8 mouse cellular contexts compared by ENCODE assay signal in genomic region chr11:43495532-43495931, GRCm38 (mm10). TPM values are rescaled to one million over a fixed set of nuclear protein-coding genes. Genes with fewer than 3 reads are reported as not detected.
A peak's percentile ranks its signal among the peaks of the same experiment; 100 is the strongest.
DNase-seq lines count a peak whose midpoint lies in the region; ATAC-seq lines count a peak whose summit lies in the region.

No protein-coding gene starts in this region.

- intact Hi-C loops in gastrocnemius, postnatal 14 days (cut with DNase I; ENCODE audit: low total_unique reads) = loop anchor here (5.0 to 10.0 kb wide), 2 partner anchors 92 to 119 kb away; partner anchors contain the start of gene 4933415A04Rik

- no peak overlapping the region for H3K9ac ChIP-seq in embryonic facial prominence, embryonic 14.5 days (ENCODE audit: low read depth, low read length)
- no peak overlapping the region for H3K9ac ChIP-seq in midbrain, embryonic 14.5 days (replicated peaks; ENCODE audit: low read length)
- H3K9ac ChIP-seq in midbrain, embryonic 13.5 days (replicated peaks) = no peak overlapping the region
- no peak overlapping the region for H3K9ac ChIP-seq in forebrain, embryonic 15.5 days (replicated peaks)

- no peak overlapping the region for H3K4me2 ChIP-seq in embryonic facial prominence, embryonic 14.5 days (ENCODE audit: low read depth, low read length)
- no peak overlapping the region for H3K4me2 ChIP-seq in midbrain, embryonic 14.5 days (ENCODE audit: low read length)
- no peak overlapping the region for H3K4me2 ChIP-seq in midbrain, embryonic 13.5 days (replicated peaks)
- no peak overlapping the region for H3K4me2 ChIP-seq in forebrain, embryonic 15.5 days (replicated peaks)

- H3K27ac ChIP-seq in embryonic facial prominence, embryonic 14.5 days (replicated peaks; ENCODE audit: low read depth, low read length) = no peak overlapping the region
- H3K27ac ChIP-seq in embryonic facial prominence, embryonic 10.5 days (replicated peaks) = no peak overlapping the region
- H3K27ac ChIP-seq in midbrain, embryonic 14.5 days (replicated peaks; ENCODE audit: low read depth, low read length) = no peak overlapping the region
- no peak overlapping the region for H3K27ac ChIP-seq in midbrain, embryonic 13.5 days
- no peak overlapping the region for H3K27ac ChIP-seq in forebrain, embryonic 15.5 days (replicated peaks)

- no peaks in the 10 kb centered on the region for H3K27me3 ChIP-seq in embryonic facial prominence, embryonic 14.5 days (replicated peaks; ENCODE audit: control insufficient read depth, insufficient read depth, low read length)
- H3K27me3 ChIP-seq in embryonic facial prominence, embryonic 10.5 days (replicated peaks; ENCODE audit: low read depth, poor library complexity, severe bottlenecking) = no peaks in the 10 kb centered on the region
- no peaks in the 10 kb centered on the region for H3K27me3 ChIP-seq in midbrain, embryonic 14.5 days (ENCODE audit: control insufficient read depth, insufficient read depth, low read length)
- H3K27me3 ChIP-seq in midbrain, embryonic 13.5 days = no peaks in the 10 kb centered on the region
- H3K27me3 ChIP-seq in forebrain, embryonic 15.5 days = no peaks in the 10 kb centered on the region

- no peak overlapping the region for H3K4me3 ChIP-seq in embryonic facial prominence, embryonic 14.5 days (ENCODE audit: low read depth, low read length)
- H3K4me3 ChIP-seq in embryonic facial prominence, embryonic 10.5 days = no peak overlapping the region
- no peak overlapping the region for H3K4me3 ChIP-seq in midbrain, embryonic 14.5 days (replicated peaks; ENCODE audit: low read depth, low read length)
- H3K4me3 ChIP-seq in midbrain, embryonic 13.5 days (replicated peaks) = no peak overlapping the region
- H3K4me3 ChIP-seq in forebrain, embryonic 15.5 days = no peak overlapping the region

- H3K36me3 ChIP-seq in embryonic facial prominence, embryonic 14.5 days (ENCODE audit: control insufficient read depth, insufficient read depth, low read length) = no peaks in the 10 kb centered on the region
- H3K36me3 ChIP-seq in embryonic facial prominence, embryonic 10.5 days (replicated peaks) = no peaks in the 10 kb centered on the region
- no peaks in the 10 kb centered on the region for H3K36me3 ChIP-seq in midbrain, embryonic 14.5 days (ENCODE audit: control insufficient read depth, insufficient read depth, low read length)
- H3K36me3 ChIP-seq in midbrain, embryonic 13.5 days = no peaks in the 10 kb centered on the region
- no peaks in the 10 kb centered on the region for H3K36me3 ChIP-seq in forebrain, embryonic 15.5 days

- H3K4me1 ChIP-seq in embryonic facial prominence, embryonic 14.5 days (ENCODE audit: control insufficient read depth, insufficient read depth, low read length) = no peaks in the 10 kb centered on the region
- 0 out of 2 replicates have a peak, but pooled peaks cover 6% of the 10 kb centered on the region for H3K4me1 ChIP-seq in embryonic facial prominence, embryonic 10.5 days
- no peaks in the 10 kb centered on the region for H3K4me1 ChIP-seq in midbrain, embryonic 14.5 days (ENCODE audit: control insufficient read depth, insufficient read depth, low read length)
- peaks cover 12% of the 10 kb centered on the region; the same call in 1 of the 2 replicates for H3K4me1 ChIP-seq in midbrain, embryonic 13.5 days (replicated peaks)
- 0 out of 2 replicates have a peak, but pooled peaks cover 6% of the 10 kb centered on the region for H3K4me1 ChIP-seq in forebrain, embryonic 15.5 days

- WGBS in embryonic facial prominence, embryonic 14.5 days = 67% methylated on average over 3 of the region's 3 CpGs
- 76% methylated on average over 3 of the region's 3 CpGs for WGBS in embryonic facial prominence, embryonic 10.5 days
- WGBS in midbrain, embryonic 14.5 days = 70% methylated on average over 3 of the region's 3 CpGs
- WGBS in midbrain, embryonic 13.5 days = 63% methylated on average over 3 of the region's 3 CpGs
- WGBS in forebrain, embryonic 15.5 days = 39% methylated on average over 3 of the region's 3 CpGs

- 0 out of 2 replicates have a peak, but pooled peaks cover 5% of the 10 kb centered on the region for H3K9me3 ChIP-seq in embryonic facial prominence, embryonic 14.5 days (ENCODE audit: control insufficient read depth, low read length)
- H3K9me3 ChIP-seq in embryonic facial prominence, embryonic 10.5 days = peaks cover 5% of the 10 kb centered on the region; the same call in 1 of the 2 replicates
- H3K9me3 ChIP-seq in midbrain, embryonic 14.5 days (ENCODE audit: control insufficient read depth, low read length) = no peaks in the 10 kb centered on the region; the same call in 1 of the 2 replicates
- H3K9me3 ChIP-seq in midbrain, embryonic 13.5 days = no peaks in the 10 kb centered on the region
- no peaks in the 10 kb centered on the region for H3K9me3 ChIP-seq in forebrain, embryonic 15.5 days

- peak; percentile 66 for DNase-seq in embryonic facial prominence, embryonic 14.5 days (ENCODE audit: low spot score)
- no peak for DNase-seq in embryonic facial prominence, embryonic 10.5 days (ENCODE audit: low spot score)
- peak; percentile 40 for DNase-seq in midbrain, embryonic 14.5 days
- DNase-seq in gastrocnemius, postnatal 14 days = peak; percentile 65
- DNase-seq in ovary, postnatal 36 days (ENCODE audit: low spot score) = peak; percentile 49
- no peak for DNase-seq in T-cell, adult 2 months (ENCODE audit: low spot score)

- no peak for ATAC-seq in embryonic facial prominence, embryonic 14.5 days (ENCODE audit: low read depth)
- ATAC-seq in midbrain, embryonic 14.5 days (ENCODE audit: low FRiP score, low TSS enrichment) = no peak
- ATAC-seq in midbrain, embryonic 13.5 days = no peak
- ATAC-seq in forebrain, embryonic 15.5 days (replicated peaks) = no peak

RNA-seq across cellular contexts. Expression of gene C1qtnf2, which starts 21.5 kb away (rescaled TPM):
- 32.3 and 32.7 TPM in 2 replicates for polyA plus RNA-seq in embryonic facial prominence, embryonic 14.5 days (2014; fragmentation: Nextera tagmentation; extraction: Ambion mirVana)
- polyA plus RNA-seq in embryonic facial prominence, embryonic 10.5 days (2016; fragmentation: Nextera tagmentation; extraction: Ambion mirVana) = 0.85 and 0.87 TPM in 2 replicates
- polyA plus RNA-seq in midbrain, embryonic 14.5 days (2014; fragmentation: Nextera tagmentation; extraction: Ambion mirVana) = 4.8 and 7.9 TPM in 2 replicates
- 3.6 and 3.9 TPM in 2 replicates for polyA plus RNA-seq in midbrain, embryonic 13.5 days (2015; fragmentation: Nextera tagmentation; extraction: Ambion mirVana)
- total RNA-seq in gastrocnemius, postnatal 14 days (2021) = 10 to 100 TPM; 11.4 to 18.2 TPM
- polyA plus RNA-seq in forebrain, embryonic 15.5 days (2015; fragmentation: Nextera tagmentation; extraction: Ambion mirVana) = 5.3 and 5.4 TPM in 2 replicates

RNA-seq across cellular contexts. Expression of gene Ccnjl, which starts 33.1 kb away (rescaled TPM):
- polyA plus RNA-seq in embryonic facial prominence, embryonic 14.5 days (2014; fragmentation: Nextera tagmentation; extraction: Ambion mirVana) = 8.1 and 9.0 TPM in 2 replicates
- 37.8 and 39.6 TPM in 2 replicates for polyA plus RNA-seq in embryonic facial prominence, embryonic 10.5 days (2016; fragmentation: Nextera tagmentation; extraction: Ambion mirVana)
- polyA plus RNA-seq in midbrain, embryonic 14.5 days (2014; fragmentation: Nextera tagmentation; extraction: Ambion mirVana) = 11.7 and 16.2 TPM in 2 replicates
- 20.9 and 24.2 TPM in 2 replicates for polyA plus RNA-seq in midbrain, embryonic 13.5 days (2015; fragmentation: Nextera tagmentation; extraction: Ambion mirVana)
- 1 to 10 TPM in 1 of 2 experiments, under 1 TPM in 1; 0.78 to 1.0 TPM for total RNA-seq in gastrocnemius, postnatal 14 days (2021)
- 11.7 and 13.5 TPM in 2 replicates for polyA plus RNA-seq in forebrain, embryonic 15.5 days (2015; fragmentation: Nextera tagmentation; extraction: Ambion mirVana)

Comparison
In these comparisons a context has a peak if more than half of its experiments do, and no peak if none do; other contexts are left out.
1. DNase-seq: peak in embryonic facial prominence, embryonic 14.5 days (single experiment), midbrain, embryonic 14.5 days (single experiment), gastrocnemius, postnatal 14 days (single experiment) and ovary, postnatal 36 days (single experiment); none in embryonic facial prominence, embryonic 10.5 days (single experiment) and T-cell, adult 2 months (single experiment).